Mouse (Mus musculus) G1E (cell line): ENCODE measurements around the gene Krtcap3.

ENCODE experiments used
- GATA1 ChIP-seq: IDR thresholded peaks from 2 replicates; pipeline ENCODE4 v1.6.1; 2012; ENCODE audit warnings: borderline replicate concordance, low read length, inconsistent platforms, mixed read lengths
- GATA2 ChIP-seq: IDR thresholded peaks from 2 replicates; pipeline ENCODE4 v1.6.1; 2012; ENCODE audit warnings: low read depth, low read length, inconsistent platforms, borderline replicate concordance
- TAL1 ChIP-seq: conservative IDR thresholded peaks from 2 replicates; pipeline ENCODE4 v1.6.1; 2012; ENCODE audit warnings: low read depth, low read length, inconsistent platforms, mixed read lengths

DNA sequence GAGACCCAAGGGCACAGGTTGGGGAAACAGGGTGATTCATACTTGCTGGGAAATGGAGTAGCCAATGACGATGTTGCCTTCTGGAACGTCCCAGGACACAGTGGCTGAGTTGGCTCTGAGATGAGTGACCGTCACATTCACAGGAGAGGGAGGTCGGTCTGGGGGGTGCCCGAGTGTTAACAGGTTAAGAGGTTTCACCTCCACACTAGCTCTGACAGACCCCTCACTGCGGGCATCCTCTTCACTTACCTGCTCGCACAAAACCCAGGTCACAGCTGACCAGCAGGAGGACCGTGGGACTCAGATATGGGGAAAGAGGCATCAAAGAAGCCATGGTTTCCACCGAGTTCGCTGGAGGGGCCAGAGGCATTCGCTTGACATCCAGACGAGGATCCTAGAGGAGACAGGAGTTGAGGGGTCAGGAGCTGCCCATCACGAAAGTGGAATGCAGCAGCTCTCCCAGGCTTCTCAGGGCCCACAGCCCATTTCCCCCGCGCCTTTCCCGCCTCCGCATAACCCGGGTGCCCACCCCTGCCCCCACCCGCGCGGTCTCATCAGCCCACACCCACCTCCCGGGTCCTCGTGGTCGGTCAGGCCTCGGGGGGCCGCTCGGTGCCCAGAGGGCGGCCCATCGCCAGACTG, 43.6 kb downstream of the Krtcap3 start:
- TF ChIP-seq GATA1 (no peak), GATA2 (no peak), TAL1 (no peak)
